Mouse (Mus musculus): ENCODE results near the gene Fkbp14. TPM values are rescaled to one million over a fixed set of nuclear protein-coding genes. Genes with fewer than 3 reads are reported as not detected.

The Fkbp14 gene
- total RNA-seq, 2 experiments from 2014 or later = 8.1 to 10.7 TPM

- DNase-seq (ENCODE audit: extremely low spot score in 1 of 2, low spot score in 2 of 2) = peak; percentile 95
- intact Hi-C loops (cut with DNase I) = no loop called here
Observed at GRCm38 (mm10) chr6:54592938-54593535, 4.1 kb downstream of the Fkbp14 start.

- intact Hi-C loops (cut with DNase I) = no loop called here
- no peak for DNase-seq (ENCODE audit: extremely low spot score in 1 of 2, low spot score in 2 of 2)
Observed at GRCm38 (mm10) chr6:54591778-54592177, 5.3 kb downstream of the Fkbp14 start.

GRCm38 (mm10) chr6:54590691-54591090 is 6.4 kb downstream of the Fkbp14 start:
- intact Hi-C loops (cut with DNase I) = no loop called here

GRCm38 (mm10) chr6:54588212-54588611 is 8.9 kb downstream of the Fkbp14 start:
- no peak for DNase-seq (ENCODE audit: extremely low spot score in 1 of 2, low spot score in 2 of 2)
- intact Hi-C loops (cut with DNase I) = loop anchor here (5.0 kb wide), 1 partner anchor 579 kb away; no protein-coding TSS in a partner anchor

More at GRCm38 (mm10) chr6:54590691-54591090, 6.4 kb downstream of the Fkbp14 start:
- no peak for DNase-seq (ENCODE audit: extremely low spot score in 1 of 2, low spot score in 2 of 2)

GRCm38 (mm10) chr6:54587683-54588082 is 9.4 kb downstream of the Fkbp14 start:
- intact Hi-C loops (cut with DNase I) = loop anchor here (5.0 kb wide), 1 partner anchor 580 kb away; no protein-coding TSS in a partner anchor
- DNase-seq (ENCODE audit: extremely low spot score in 1 of 2, low spot score in 2 of 2) = no peak

GRCm38 (mm10) chr6:54586911-54587310 is 10.2 kb downstream of the Fkbp14 start:
- no peak for DNase-seq (ENCODE audit: extremely low spot score in 1 of 2, low spot score in 2 of 2)
- intact Hi-C loops (cut with DNase I) = loop anchor here (5.0 kb wide), 1 partner anchor 580 kb away; no protein-coding TSS in a partner anchor

GRCm38 (mm10) chr6:54586175-54586574 is 10.9 kb downstream of the Fkbp14 start:
- intact Hi-C loops (cut with DNase I) = loop anchor here (5.0 kb wide), 1 partner anchor 581 kb away; no protein-coding TSS in a partner anchor
- peak; percentile 41 to 50 for DNase-seq (ENCODE audit: extremely low spot score in 1 of 2, low spot score in 2 of 2)

GRCm38 (mm10) chr6:54573218-54573955 is 23.7 kb downstream of the Fkbp14 start:
- no peak for DNase-seq (ENCODE audit: extremely low spot score in 1 of 2, low spot score in 2 of 2)
- intact Hi-C loops (cut with DNase I) = no loop called here

- intact Hi-C loops (cut with DNase I) = no loop called here
- DNase-seq (ENCODE audit: extremely low spot score in 1 of 2, low spot score in 2 of 2) = peak in 1 of 2 experiments; percentile 40
Observed at GRCm38 (mm10) chr6:54569776-54570175, 27.3 kb downstream of the Fkbp14 start.

- intact Hi-C loops (cut with DNase I) = no loop called here
Observed at GRCm38 (mm10) chr6:54566546-54566919, 30.6 kb downstream of the Fkbp14 start.

GRCm38 (mm10) chr6:54565665-54566545 is 31.2 kb downstream of the Fkbp14 start, which contains the start of gene Scrn1:
Gene Scrn1 (minus strand): TSS chr6:54566489.
- intact Hi-C loops (cut with DNase I) = no loop called here
- DNase-seq (ENCODE audit: extremely low spot score in 1 of 2, low spot score in 2 of 2) = peak; percentile 77 to 88

More at GRCm38 (mm10) chr6:54566546-54566919, 30.6 kb downstream of the Fkbp14 start:
- no peak for DNase-seq (ENCODE audit: extremely low spot score in 1 of 2, low spot score in 2 of 2)

- peak in 1 of 2 experiments; percentile 36 for DNase-seq (ENCODE audit: extremely low spot score in 1 of 2, low spot score in 2 of 2)
- intact Hi-C loops (cut with DNase I) = no loop called here
Observed at GRCm38 (mm10) chr6:54565012-54565411, 32.1 kb downstream of the Fkbp14 start.

- intact Hi-C loops (cut with DNase I) = no loop called here
- DNase-seq (ENCODE audit: extremely low spot score in 1 of 2, low spot score in 2 of 2) = no peak
Observed at GRCm38 (mm10) chr6:54564506-54564991, 32.6 kb downstream of the Fkbp14 start.

GRCm38 (mm10) chr6:54563561-54563960 is 33.5 kb downstream of the Fkbp14 start:
- DNase-seq (ENCODE audit: extremely low spot score in 1 of 2, low spot score in 2 of 2) = no peak
- intact Hi-C loops (cut with DNase I) = no loop called here

GRCm38 (mm10) chr6:54562018-54562809 is 34.9 kb downstream of the Fkbp14 start:
- DNase-seq (ENCODE audit: extremely low spot score in 1 of 2, low spot score in 2 of 2) = no peak
- intact Hi-C loops (cut with DNase I) = no loop called here

- intact Hi-C loops (cut with DNase I) = no loop called here
- no peak for DNase-seq (ENCODE audit: extremely low spot score in 1 of 2, low spot score in 2 of 2)
Observed at GRCm38 (mm10) chr6:54558466-54558865, 38.6 kb downstream of the Fkbp14 start.

GRCm38 (mm10) chr6:54557671-54558070 is 39.4 kb downstream of the Fkbp14 start:
- intact Hi-C loops (cut with DNase I) = no loop called here
- DNase-seq (ENCODE audit: extremely low spot score in 1 of 2, low spot score in 2 of 2) = no peak

GRCm38 (mm10) chr6:54555816-54556215 is 41.3 kb downstream of the Fkbp14 start:
- no peak for DNase-seq (ENCODE audit: extremely low spot score in 1 of 2, low spot score in 2 of 2)
- intact Hi-C loops (cut with DNase I) = no loop called here
